Mouse (Mus musculus) embryonic facial prominence, embryonic 11.5 days (tissue): ENCODE data around the gene Gstp3. TPM values are rescaled to one million over a fixed set of nuclear protein-coding genes. Genes with fewer than 3 reads are reported as not detected.

ENCODE experiments used
- ATAC-seq: fragments of 200-750 bp; cut with Nextera tagmentation; replicated peaks from 2 replicates; pipeline ENCODE4 v1.8.0; 2017; ENCODE audit warnings: low read depth; ENCODE audit not compliant: insufficient number of reproducible peaks, low FRiP score, low TSS enrichment
- DNase-seq: peaks from one replicate; pipeline ENCODE4 v3.0.0-alpha.2; 2015; ENCODE audit warnings: low spot score
- H3K27ac ChIP-seq: fragments of 300-500 bp; sonication (generic); replicated peaks from 2 replicates; pipeline ENCODE4 v1.5.1; 2014; ENCODE audit warnings: mild to moderate bottlenecking, low read depth, low read length, control low read depth
- H3K27me3 ChIP-seq: fragments of 300-500 bp; sonication (generic); 2 replicates; pipeline ENCODE4 v1.6.1; 2014; ENCODE audit warnings: mild to moderate bottlenecking, low read length, moderate library complexity, mixed read lengths; ENCODE audit not compliant: control insufficient read depth, insufficient read depth
- H3K36me3 ChIP-seq: fragments of 300-500 bp; sonication (generic); replicated peaks from 2 replicates; pipeline ENCODE4 v1.6.1; 2014; ENCODE audit warnings: low read depth, mild to moderate bottlenecking, low read length, moderate library complexity, mixed read lengths; ENCODE audit not compliant: control insufficient read depth, insufficient read depth
- H3K4me1 ChIP-seq: fragments of 300-500 bp; sonication (generic); 2 replicates; pipeline ENCODE4 v1.6.1; 2014; ENCODE audit warnings: low read length, mixed read lengths; ENCODE audit not compliant: control insufficient read depth, insufficient read depth
- H3K4me2 ChIP-seq: fragments of 300-500 bp; sonication (generic); 2 replicates; pipeline ENCODE4 v1.6.1; 2014; ENCODE audit warnings: low read depth, mild to moderate bottlenecking, control low read depth, low read length, moderate library complexity
- H3K4me3 ChIP-seq: fragments of 300-500 bp; sonication (generic); 2 replicates; pipeline ENCODE4 v1.5.1; 2014; ENCODE audit warnings: low read depth, low read length, control low read depth
- H3K9ac ChIP-seq: fragments of 300-500 bp; sonication (generic); replicated peaks from 2 replicates; pipeline ENCODE4 v1.6.1; 2014; ENCODE audit warnings: mild to moderate bottlenecking, control low read depth, low read length
- H3K9me3 ChIP-seq: fragments of 300-500 bp; sonication (generic); replicated peaks from 2 replicates; pipeline ENCODE4 v1.6.1; 2016; ENCODE audit warnings: mild to moderate bottlenecking, low read length, inconsistent platforms, mixed read lengths; ENCODE audit not compliant: control insufficient read depth
- WGBS: fragments of 180-500 bp; shearing (Covaris S2); extraction: QIAGEN DNeasy Blood & Tissue Kit; methylation state at CpG from one replicate; pipeline ENCODE4 v1.1.7; 2014; 5-methylcytosine and 5-hydroxymethylcytosine counted together
- polyA plus RNA-seq: library from polyadenylated mRNA; unstranded; fragments of >200 nt; fragmentation: Nextera tagmentation; extraction: Ambion mirVana; gene quantifications from 2 replicates; pipeline ENCODE4 v1.2.1, GENCODE M21; 2014

Gstp3 gene
- polyA plus RNA-seq, 1 experiment from 2014 or later = not detected

- DNase-seq = no peak
- no peak overlapping the region for H3K9ac ChIP-seq
- 51% methylated on average over 5 of the region's 5 CpGs for WGBS
Observed at GRCm38 (mm10) chr19:4088146-4088545, 28.8 kb upstream of the Gstp3 start.

GRCm38 (mm10) chr19:4087090-4087489 lies 27.7 kb upstream of the Gstp3 start:
- no peaks in the 10 kb centered on the region for H3K36me3 ChIP-seq
- ATAC-seq = no peak
- no peaks in the 10 kb centered on the region for H3K27me3 ChIP-seq
- DNase-seq = no peak
- no peak overlapping the region for H3K4me2 ChIP-seq
- 90% methylated on average over 5 of the region's 5 CpGs for WGBS
- H3K4me3 ChIP-seq = no peak overlapping the region
- H3K27ac ChIP-seq = no peak overlapping the region
- no peak overlapping the region for H3K9ac ChIP-seq
- no peaks in the 10 kb centered on the region for H3K9me3 ChIP-seq
- H3K4me1 ChIP-seq = no peaks in the 10 kb centered on the region

More at GRCm38 (mm10) chr19:4088146-4088545, 28.8 kb upstream of the Gstp3 start:
- H3K27ac ChIP-seq = no peak overlapping the region
- no peak overlapping the region for H3K4me2 ChIP-seq
- H3K36me3 ChIP-seq = no peaks in the 10 kb centered on the region
- no peak for ATAC-seq
- H3K27me3 ChIP-seq = no peaks in the 10 kb centered on the region
- no peaks in the 10 kb centered on the region for H3K4me1 ChIP-seq
- no peaks in the 10 kb centered on the region for H3K9me3 ChIP-seq
- no peak overlapping the region for H3K4me3 ChIP-seq

- H3K4me2 ChIP-seq = no peak overlapping the region
- H3K4me1 ChIP-seq = no peaks in the 10 kb centered on the region
- no peaks in the 10 kb centered on the region for H3K36me3 ChIP-seq
- 94% methylated on average over 15 of the region's 15 CpGs for WGBS
- DNase-seq = no peak
- H3K27ac ChIP-seq = no peak overlapping the region
- no peaks in the 10 kb centered on the region for H3K9me3 ChIP-seq
- H3K27me3 ChIP-seq = no peaks in the 10 kb centered on the region
- no peak for ATAC-seq
- no peak overlapping the region for H3K4me3 ChIP-seq
- H3K9ac ChIP-seq = no peak overlapping the region
Observed at GRCm38 (mm10) chr19:4086156-4086555, 26.8 kb upstream of the Gstp3 start.

DNA sequence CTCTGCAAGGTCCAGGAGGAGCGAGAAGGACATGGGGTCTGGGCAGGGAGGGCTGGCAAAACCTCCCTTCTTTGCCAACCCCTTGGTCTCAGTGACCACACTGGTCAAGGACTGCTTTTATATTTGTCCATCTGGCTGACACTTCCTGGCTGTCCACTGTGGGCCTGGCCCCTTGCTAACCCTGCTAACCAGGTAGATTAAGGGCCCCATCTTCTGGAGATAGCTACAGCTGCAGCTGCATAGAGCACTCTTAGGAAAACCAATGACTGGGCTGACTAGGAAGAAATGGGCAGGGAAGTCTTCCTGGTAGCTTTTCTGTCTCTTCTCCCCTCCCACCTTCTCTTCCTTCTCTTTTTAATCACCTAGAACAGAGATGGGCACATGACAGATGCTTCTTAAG lies 25.6 kb upstream of the Gstp3 start:
- H3K9ac ChIP-seq = no peak overlapping the region
- no peaks in the 10 kb centered on the region for H3K4me1 ChIP-seq
- H3K9me3 ChIP-seq = no peaks in the 10 kb centered on the region
- no peak overlapping the region for H3K27ac ChIP-seq
- DNase-seq (no peak), ATAC-seq (no peak)
- 81% methylated on average over 1 of the region's 1 CpGs for WGBS
- H3K36me3 ChIP-seq = no peaks in the 10 kb centered on the region
- H3K27me3 ChIP-seq = no peaks in the 10 kb centered on the region
- H3K4me3 ChIP-seq = no peak overlapping the region
- no peak overlapping the region for H3K4me2 ChIP-seq

GRCm38 (mm10) chr19:4083826-4084225 lies 24.5 kb upstream of the Gstp3 start:
- Histone ChIP-seq H3K9me3 (no peaks in the 10 kb centered on the region), H3K27me3 (no peaks in the 10 kb centered on the region), H3K27ac (no peak overlapping the region), H3K36me3 (no peaks in the 10 kb centered on the region), H3K4me2 (no peak overlapping the region), H3K9ac (no peak overlapping the region), H3K4me1 (no peaks in the 10 kb centered on the region), H3K4me3 (no peak overlapping the region)
- ATAC-seq (no peak), DNase-seq (no peak)
- 28% methylated on average over 8 of the region's 8 CpGs for WGBS

- Histone ChIP-seq H3K36me3 (no peaks in the 10 kb centered on the region), H3K9me3 (no peaks in the 10 kb centered on the region), H3K27me3 (no peaks in the 10 kb centered on the region), H3K27ac (no peak overlapping the region), H3K9ac (no peak overlapping the region), H3K4me2 (no peak overlapping the region), H3K4me3 (no peak overlapping the region), H3K4me1 (no peaks in the 10 kb centered on the region)
- no peak for ATAC-seq
- 76% methylated on average over 7 of the region's 7 CpGs for WGBS
- no peak for DNase-seq
Observed at GRCm38 (mm10) chr19:4083316-4083715, 23.9 kb upstream of the Gstp3 start.

DNA sequence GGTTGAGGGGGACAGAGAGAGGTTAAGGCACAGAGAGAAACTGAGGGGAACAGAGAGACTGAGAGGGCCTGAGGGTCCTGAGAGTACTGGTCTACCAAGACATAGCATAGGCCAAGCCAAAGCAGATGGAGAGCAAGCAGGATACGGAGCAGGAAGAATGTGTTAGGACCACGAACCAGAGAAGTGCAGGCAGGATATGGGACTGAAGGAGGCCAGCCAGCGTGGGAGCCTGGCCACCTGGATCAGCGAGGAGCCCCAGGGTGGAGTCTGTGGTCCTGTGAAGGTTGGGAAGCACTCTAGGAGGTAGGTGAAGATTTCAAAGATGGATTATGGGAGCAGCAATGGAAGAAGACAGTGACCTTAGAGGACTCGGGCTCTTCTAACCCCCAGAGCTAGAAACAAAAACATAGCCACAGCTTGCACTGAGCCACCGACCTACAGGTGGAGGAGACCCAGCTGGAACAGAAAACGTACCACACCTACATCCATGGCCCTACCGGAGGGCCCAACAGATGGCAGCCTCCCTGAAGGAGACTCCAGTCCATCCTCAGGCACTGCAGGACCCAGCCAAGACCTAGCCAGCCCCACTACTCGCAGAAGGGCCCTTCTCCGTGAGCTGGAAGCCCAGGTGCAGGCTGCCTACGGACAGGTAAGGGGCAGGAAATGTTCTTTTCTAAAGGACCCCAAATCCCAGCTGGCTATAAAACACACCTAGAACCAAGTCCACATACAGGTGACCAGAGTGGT lies 23.0 kb upstream of the Gstp3 start:
- Histone ChIP-seq H3K27me3 (no peaks in the 10 kb centered on the region), H3K4me2 (no peak overlapping the region), H3K27ac (no peak overlapping the region), H3K36me3 (no peaks in the 10 kb centered on the region), H3K9me3 (no peaks in the 10 kb centered on the region), H3K4me3 (no peak overlapping the region), H3K4me1 (no peaks in the 10 kb centered on the region), H3K9ac (no peak overlapping the region)
- 82% methylated on average over 11 of the region's 11 CpGs for WGBS
- no peak for ATAC-seq
- no peak for DNase-seq

- Histone ChIP-seq H3K36me3 (no peaks in the 10 kb centered on the region), H3K4me1 (no peaks in the 10 kb centered on the region), H3K4me2 (no peak within 1 kb of the TSS), H3K9me3 (no peaks in the 10 kb centered on the region), H3K9ac (no peak within 1 kb of the TSS), H3K27me3 (no peaks in the 10 kb centered on the region), H3K27ac (no peak within 1 kb of the TSS), H3K4me3 (no peak within 1 kb of the TSS)
- ATAC-seq (no peak), DNase-seq (no peak)
- WGBS = 72% methylated on average over 3 of the region's 3 CpGs
Observed at GRCm38 (mm10) chr19:4081394-4081793, 22.0 kb upstream of the Gstp3 start, which contains the start of gene Cabp2. TSS of gene Cabp2 (plus strand) at chr19:4081578.
